Mouse (Mus musculus): ENCODE data around the gene Nppb. TPM values are rescaled to one million over a fixed set of nuclear protein-coding genes. Genes with fewer than 3 reads are reported as not detected.

Gene Nppb
- total and polyA plus RNA-seq, 3 experiments, result not detected

- peak within 1 kb of the TSS; percentile 87 for H3K9ac ChIP-seq (ENCODE audit: insufficient read depth, low read depth)
- H3K9me3 ChIP-seq (replicated peaks; ENCODE audit: low read length), result no peaks in the 10 kb centered on the region
- peaks cover 58% of the 10 kb centered on the region for H3K27me3 ChIP-seq (replicated peaks)
- H3K36me3 ChIP-seq (replicated peaks in 1 of 2; ENCODE audit: control insufficient read depth in 1 of 2, insufficient read depth in 1 of 2, low read length in 1 of 2), result no peaks in the 10 kb centered on the region
- peaks cover 4% of the 10 kb centered on the region for H3K79me2 ChIP-seq (replicated peaks; ENCODE audit: control insufficient read depth, extremely low read depth, insufficient read depth, poor library complexity, severe bottlenecking)
- DNase-seq (ENCODE audit: extremely low read depth), result peak; percentile 31
- H3K4me2 ChIP-seq (ENCODE audit: insufficient read depth, low read depth, poor library complexity, severe bottlenecking), result peak within 1 kb of the TSS; percentile 52
- dilution Hi-C loops (cut with MboI; ENCODE audit: extremely low pct_ligation_motif_present, extremely low pct_unique_long_range_greater_than_20kb, low sequenced_read_pairs) (no loop called here), in situ Hi-C loops (cut with MboI; ENCODE audit: low pct_ligation_motif_present, low pct_unique_long_range_greater_than_20kb, low sequenced_read_pairs) (no loop called here)
- peak within 1 kb of the TSS; percentile 48 to 96 (median 57) for H3K4me3 ChIP-seq (replicated peaks in 1 of 3; ENCODE audit: low read depth in 2 of 3, low read length in 2 of 3, poor library complexity in 1 of 3)
- H3K4me1 ChIP-seq (ENCODE audit: control insufficient read depth in 1 of 2, insufficient read depth in 2 of 2), result peaks cover 10 to 24% of the 10 kb centered on the region in 2 experiments
- TF ChIP-seq CHD2 (IDR thresholded peaks at IDR 0.05; ENCODE audit: low read length) (no peak), SMC3 (IDR thresholded peaks at IDR 0.05; ENCODE audit: low read depth, low read length) (no peak), GABPA (IDR thresholded peaks at IDR 0.05; ENCODE audit: insufficient replicate concordance, low read depth, low read length) (no peak), MAFK (IDR thresholded peaks at IDR 0.05; ENCODE audit: insufficient replicate concordance, low read length) (no peak), MAZ (IDR thresholded peaks at IDR 0.05; ENCODE audit: low read depth, low read length) (no peak), NELFE (IDR thresholded peaks at IDR 0.05; ENCODE audit: low read depth, low read length) (peak; percentile 85), CTCF (conservative IDR thresholded peaks at IDR 0.05 in 1 of 2, IDR thresholded peaks at IDR 0.05 in 1 of 2; ENCODE audit: low read depth in 2 of 2, low read length in 2 of 2) (no peak), POLR2AphosphoS2 (IDR thresholded peaks at IDR 0.05; ENCODE audit: low read depth, low read length) (peak; percentile 61; the same call in 1 of the 2 replicates), PAX5 (IDR thresholded peaks at IDR 0.05; ENCODE audit: low read length) (no peak), BHLHE40 (IDR thresholded peaks at IDR 0.05; ENCODE audit: low read depth, low read length) (0 out of 2 replicates have a peak, but pooled peaks have one; percentile 4), JUN (IDR thresholded peaks at IDR 0.05; ENCODE audit: insufficient read depth, low read depth, low read length) (no peak), HCFC1 (IDR thresholded peaks at IDR 0.05; ENCODE audit: low read depth, low read length) (no peak; the same call in 1 of the 2 replicates), MXI1 (IDR thresholded peaks at IDR 0.05; ENCODE audit: low read depth, low read length) (peak; percentile 82), ZNF384 (IDR thresholded peaks at IDR 0.05; ENCODE audit: low read depth, low read length) (no peak), SIN3A (IDR thresholded peaks at IDR 0.05; ENCODE audit: low read length) (peak; percentile 71), UBTF (IDR thresholded peaks at IDR 0.05; ENCODE audit: low read depth, low read length) (no peak), JUND (conservative IDR thresholded peaks at IDR 0.05; ENCODE audit: low read depth, low read length) (no peak), NRF1 (IDR thresholded peaks at IDR 0.05; ENCODE audit: low read depth, low read length) (peak; percentile 66), ETS1 (conservative IDR thresholded peaks at IDR 0.05; ENCODE audit: low read depth, low read length) (no peak), ELF1 (IDR thresholded peaks at IDR 0.05; ENCODE audit: low read depth, low read length) (peak; percentile 68), IRF4 (IDR thresholded peaks at IDR 0.05; ENCODE audit: low read depth, low read length) (peak; percentile 38), ZMIZ1 (IDR thresholded peaks at IDR 0.05; ENCODE audit: low read depth, low read length) (peak; percentile 92), ZKSCAN1 (IDR thresholded peaks at IDR 0.05; ENCODE audit: borderline replicate concordance, low read depth, low read length) (no peak), EP300 (IDR thresholded peaks at IDR 0.05; ENCODE audit: low read length) (no peak), KAT2A (IDR thresholded peaks at IDR 0.05; ENCODE audit: insufficient replicate concordance, low read length) (0 out of 2 replicates have a peak, but pooled peaks have one; percentile 28), USF1 (IDR thresholded peaks at IDR 0.05; ENCODE audit: low read depth, low read length) (no peak), MYC (IDR thresholded peaks at IDR 0.05; ENCODE audit: low read depth, low read length) (no peak), MEF2A (IDR thresholded peaks at IDR 0.05; ENCODE audit: borderline replicate concordance, low read depth, low read length) (peak; percentile 26; the same call in 1 of the 2 replicates), RCOR1 (conservative IDR thresholded peaks at IDR 0.05; ENCODE audit: low read depth, low read length) (no peak), POLR2A (IDR thresholded peaks at IDR 0.05; ENCODE audit: low read depth, low read length) (peak; percentile 87), CHD1 (IDR thresholded peaks at IDR 0.05; ENCODE audit: low read depth, low read length) (no peak; the same call in 1 of the 2 replicates), USF2 (conservative IDR thresholded peaks at IDR 0.05; ENCODE audit: low read depth, low read length) (no peak), E2F4 (IDR thresholded peaks at IDR 0.05; ENCODE audit: insufficient replicate concordance, low read depth, low read length) (no peak), TCF12 (IDR thresholded peaks at IDR 0.05; ENCODE audit: low read depth, low read length) (peak; percentile 94), ZC3H11A (IDR thresholded peaks at IDR 0.05; ENCODE audit: low read depth, low read length) (no peak), TBP (conservative IDR thresholded peaks at IDR 0.05; ENCODE audit: low read depth, low read length) (peak; percentile 75; the same call in 1 of the 2 replicates), MAX (IDR thresholded peaks at IDR 0.05; ENCODE audit: low read length) (peak; percentile 52; the same call in 1 of the 2 replicates), RAD21 (IDR thresholded peaks at IDR 0.05; ENCODE audit: low read depth, low read length) (no peak)
- H3K27ac ChIP-seq (ENCODE audit: insufficient read depth, low read depth), result no peak within 1 kb of the TSS
Measured at GRCm38 (mm10) chr4:147936331-147936954, 49.1 kb upstream of the Nppb start, which contains the start of gene Plod1. Gene Plod1, minus strand, starts transcription at chr4:147936767.
